Mouse (Mus musculus) 416B (cell line): ENCODE results near the gene Bcl2.
A peak's percentile ranks its signal among the peaks of the same experiment; 100 is the strongest.
"Not testable (repeated sequence)": the region's sequence is repeated elsewhere in the genome, so short reads cannot be mapped to it uniquely, and the experiment has no call there.

Source experiments
- DNase-seq: peaks from one replicate; pipeline ENCODE4 v3.0.0; 2011; ENCODE audit warnings: low read depth

Gene Bcl2

GRCm38 (mm10) chr1:106553846-106554802, 159.9 kb downstream of the Bcl2 start:
- peak; percentile 49 for DNase-seq

GRCm38 (mm10) chr1:106552856-106553255, 161.2 kb downstream of the Bcl2 start:
- no peak for DNase-seq

- DNase-seq = peak; percentile 47
Observed at GRCm38 (mm10) chr1:106550580-106550979, 163.5 kb downstream of the Bcl2 start.

GRCm38 (mm10) chr1:106549025-106549424, 165.0 kb downstream of the Bcl2 start:
- DNase-seq = peak; percentile 57

GRCm38 (mm10) chr1:106544817-106545612, 169.1 kb downstream of the Bcl2 start:
- DNase-seq = peak; percentile 71

- no peak for DNase-seq
Observed at GRCm38 (mm10) chr1:106542731-106543130, 171.3 kb downstream of the Bcl2 start.

- DNase-seq = no peak
Observed at GRCm38 (mm10) chr1:106541851-106542250, 172.2 kb downstream of the Bcl2 start.

GRCm38 (mm10) chr1:106540130-106540529, 173.9 kb downstream of the Bcl2 start:
- peak; percentile 80 for DNase-seq

- DNase-seq = no peak
Observed at GRCm38 (mm10) chr1:106539029-106539428, 175.0 kb downstream of the Bcl2 start.

GRCm38 (mm10) chr1:106534835-106535234, 179.2 kb downstream of the Bcl2 start:
- DNase-seq = not testable (repeated sequence)

GRCm38 (mm10) chr1:106529570-106529969, 184.5 kb downstream of the Bcl2 start:
- no peak for DNase-seq

- DNase-seq = no peak
Observed at GRCm38 (mm10) chr1:106527537-106527936, 186.5 kb downstream of the Bcl2 start.

- peak; percentile 86 for DNase-seq
Observed at GRCm38 (mm10) chr1:106526751-106527150, 187.3 kb downstream of the Bcl2 start.

GRCm38 (mm10) chr1:106526112-106526511, 188.0 kb downstream of the Bcl2 start:
- DNase-seq = no peak

- peak; percentile 24 for DNase-seq
Observed at GRCm38 (mm10) chr1:106523741-106524140, 190.3 kb downstream of the Bcl2 start.

- DNase-seq = no peak
Observed at GRCm38 (mm10) chr1:106523009-106523408, 191.1 kb downstream of the Bcl2 start.

GRCm38 (mm10) chr1:106517591-106518177, 196.4 kb downstream of the Bcl2 start:
- DNase-seq = peak; percentile 95

- no peak for DNase-seq
Observed at GRCm38 (mm10) chr1:106517099-106517498, 197.0 kb downstream of the Bcl2 start.

GRCm38 (mm10) chr1:106515611-106516010, 198.5 kb downstream of the Bcl2 start:
- peak; percentile 98 for DNase-seq

GRCm38 (mm10) chr1:106513890-106514643, 200.0 kb downstream of the Bcl2 start:
- no peak for DNase-seq

GRCm38 (mm10) chr1:106513481-106513880, 200.6 kb downstream of the Bcl2 start:
- DNase-seq = peak; percentile 74

- peak; percentile 93 for DNase-seq
Observed at GRCm38 (mm10) chr1:106511593-106511992, 202.5 kb downstream of the Bcl2 start.
